Mouse (Mus musculus): ENCODE results near the gene Rgmb.

Rgmb gene

GRCm38 (mm10) chr17:15773956-15774355 is 56.9 kb downstream of the Rgmb start:
- DNase-seq = no peak

GRCm38 (mm10) chr17:15769081-15769724 is 61.6 kb downstream of the Rgmb start:
- DNase-seq = no peak

- DNase-seq = no peak
Measured at GRCm38 (mm10) chr17:15761191-15761590, 69.6 kb downstream of the Rgmb start.
